Mouse (Mus musculus): ENCODE data around the gene Zfp605. TPM values are rescaled to one million over a fixed set of nuclear protein-coding genes. Genes with fewer than 3 reads are reported as not detected.

The Zfp605 gene
- polyA plus RNA-seq, 1 experiment from 2014 or later = 3.0 TPM

DNA sequence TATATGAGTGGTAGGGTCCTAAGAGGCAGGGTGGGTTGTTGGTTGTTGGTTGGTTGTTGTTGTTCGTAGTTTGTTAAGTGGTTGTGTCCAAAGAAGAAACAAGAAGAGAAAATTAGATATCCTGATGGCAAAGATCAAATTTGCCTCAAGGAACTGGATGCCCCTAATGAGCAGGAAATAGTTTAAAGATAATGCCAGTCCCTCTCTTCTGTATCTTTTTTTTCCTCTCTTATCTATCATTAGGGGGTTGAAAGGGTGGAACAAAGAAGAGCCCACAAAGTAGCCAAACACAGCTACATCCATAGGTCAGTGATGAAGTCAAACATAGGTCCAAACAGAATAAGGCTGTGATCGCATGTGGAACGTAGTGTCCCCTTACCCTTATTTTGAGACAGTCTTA is 29.4 kb downstream of the Zfp605 start:
- Histone ChIP-seq H3K4me3 (replicated peaks; ENCODE audit: low read length) (no peak overlapping the region), H3K9ac (ENCODE audit: low read length) (no peak overlapping the region), H3K4me1 (ENCODE audit: control insufficient read depth, insufficient read depth, low read length) (0 out of 2 replicates have a peak, but pooled peaks cover 2% of the 10 kb centered on the region), H3K4me2 (ENCODE audit: low read depth, low read length) (no peak overlapping the region), H3K36me3 (ENCODE audit: control insufficient read depth, insufficient read depth, low read length) (peaks cover 6% of the 10 kb centered on the region; the same call in 1 of the 2 replicates), H3K27me3 (ENCODE audit: control insufficient read depth, insufficient read depth, low read length) (no peaks in the 10 kb centered on the region), H3K27ac (ENCODE audit: low read length) (no peak overlapping the region), H3K9me3 (replicated peaks; ENCODE audit: control insufficient read depth, low read length) (peaks cover 6% of the 10 kb centered on the region; the same call in 1 of the 2 replicates)
- no peak for ATAC-seq (ENCODE audit: insufficient read depth, low FRiP score)
- 98% methylated on average over 3 of the region's 3 CpGs for WGBS

DNA sequence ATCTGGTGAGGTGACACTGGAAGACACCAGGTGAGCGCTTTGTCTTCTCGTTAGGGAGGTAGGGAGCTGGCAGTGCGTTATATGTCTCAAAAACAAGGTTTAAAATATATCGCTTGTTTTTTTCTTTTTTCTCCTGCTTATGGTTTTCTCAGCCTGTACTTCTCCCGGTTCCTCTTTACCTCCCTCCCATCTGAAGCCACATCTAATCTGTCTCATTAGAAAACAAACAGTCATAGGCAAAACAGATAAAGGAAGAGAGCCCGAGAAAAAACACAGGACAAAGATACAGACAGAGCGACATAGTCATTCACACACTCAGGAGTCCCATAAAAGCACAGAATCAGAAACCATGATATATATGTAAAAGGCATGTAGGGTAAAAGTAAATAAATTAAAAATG is 30.5 kb downstream of the Zfp605 start:
- 90% methylated on average over 7 of the region's 7 CpGs for WGBS
- no peak for ATAC-seq (ENCODE audit: insufficient read depth, low FRiP score)
- no peak overlapping the region for H3K4me3 ChIP-seq (replicated peaks; ENCODE audit: low read length)
- H3K4me1 ChIP-seq (ENCODE audit: control insufficient read depth, insufficient read depth, low read length) = 0 out of 2 replicates have a peak, but pooled peaks cover 2% of the 10 kb centered on the region
- H3K9me3 ChIP-seq (replicated peaks; ENCODE audit: control insufficient read depth, low read length) = no peaks in the 10 kb centered on the region
- H3K4me2 ChIP-seq (ENCODE audit: low read depth, low read length) = no peak overlapping the region
- peaks cover 8% of the 10 kb centered on the region; the same call in 1 of the 2 replicates for H3K36me3 ChIP-seq (ENCODE audit: control insufficient read depth, insufficient read depth, low read length)
- H3K27ac ChIP-seq (ENCODE audit: low read length) = no peak overlapping the region
- H3K9ac ChIP-seq (ENCODE audit: low read length) = no peak overlapping the region
- H3K27me3 ChIP-seq (ENCODE audit: control insufficient read depth, insufficient read depth, low read length) = no peaks in the 10 kb centered on the region

DNA sequence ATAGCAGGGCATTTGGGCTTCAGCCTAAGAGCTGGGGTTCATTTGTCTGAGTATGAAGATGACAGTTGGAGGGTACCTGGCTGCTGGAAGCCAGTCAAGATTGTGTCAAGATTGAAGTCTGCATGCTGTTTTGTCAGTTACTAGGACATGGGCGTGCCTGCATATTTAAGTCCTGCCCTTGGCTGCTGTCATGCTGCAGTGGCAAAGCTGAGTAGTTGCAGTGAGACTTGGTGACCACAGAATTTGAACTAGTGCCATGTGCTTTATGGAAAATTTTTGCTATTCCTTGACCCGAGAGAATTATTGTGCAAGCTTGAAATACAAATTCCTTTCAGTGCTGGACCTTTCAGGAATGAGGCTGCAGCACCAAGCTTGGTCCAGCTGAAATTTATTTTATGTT is 32.4 kb downstream of the Zfp605 start:
- H3K36me3 ChIP-seq (ENCODE audit: control insufficient read depth, insufficient read depth, low read length) = peaks cover 24% of the 10 kb centered on the region; the same call in 1 of the 2 replicates
- WGBS = 85% methylated on average over 2 of the region's 2 CpGs

DNA sequence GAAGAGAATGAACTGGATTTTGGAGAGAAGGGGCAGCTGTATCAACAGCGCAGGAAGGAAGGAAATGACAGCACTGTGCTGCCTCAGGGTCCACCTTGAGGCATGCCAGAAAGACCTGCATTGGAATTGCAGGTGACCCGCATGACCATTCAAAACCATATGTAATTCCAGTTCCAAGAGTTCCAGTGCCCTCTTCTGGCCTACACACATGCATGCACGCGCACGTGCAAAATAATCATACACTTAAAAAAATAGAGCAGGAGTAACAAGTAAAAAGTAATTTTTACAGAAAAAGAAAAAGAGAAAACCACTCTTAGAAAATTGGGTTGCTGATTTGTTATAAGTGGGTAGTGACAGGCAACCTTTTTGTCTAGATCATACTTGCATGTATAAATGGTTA is 33.1 kb downstream of the Zfp605 start:
- no peaks in the 10 kb centered on the region for H3K27me3 ChIP-seq (ENCODE audit: control insufficient read depth, insufficient read depth, low read length)
- no peaks in the 10 kb centered on the region for H3K9me3 ChIP-seq (replicated peaks; ENCODE audit: control insufficient read depth, low read length)
- peaks cover 27% of the 10 kb centered on the region; the same call in 1 of the 2 replicates for H3K36me3 ChIP-seq (ENCODE audit: control insufficient read depth, insufficient read depth, low read length)

More for the DNA sequence above, 32.4 kb downstream of the Zfp605 start:
- H3K9me3 ChIP-seq (replicated peaks; ENCODE audit: control insufficient read depth, low read length) = no peaks in the 10 kb centered on the region
- no peaks in the 10 kb centered on the region for H3K27me3 ChIP-seq (ENCODE audit: control insufficient read depth, insufficient read depth, low read length)
- no peaks in the 10 kb centered on the region for H3K4me1 ChIP-seq (ENCODE audit: control insufficient read depth, insufficient read depth, low read length)
- no peak overlapping the region for H3K4me3 ChIP-seq (replicated peaks; ENCODE audit: low read length)
- no peak for ATAC-seq (ENCODE audit: insufficient read depth, low FRiP score)
- H3K9ac ChIP-seq (ENCODE audit: low read length) = no peak overlapping the region
- no peak overlapping the region for H3K4me2 ChIP-seq (ENCODE audit: low read depth, low read length)
- no peak overlapping the region for H3K27ac ChIP-seq (ENCODE audit: low read length)

DNA sequence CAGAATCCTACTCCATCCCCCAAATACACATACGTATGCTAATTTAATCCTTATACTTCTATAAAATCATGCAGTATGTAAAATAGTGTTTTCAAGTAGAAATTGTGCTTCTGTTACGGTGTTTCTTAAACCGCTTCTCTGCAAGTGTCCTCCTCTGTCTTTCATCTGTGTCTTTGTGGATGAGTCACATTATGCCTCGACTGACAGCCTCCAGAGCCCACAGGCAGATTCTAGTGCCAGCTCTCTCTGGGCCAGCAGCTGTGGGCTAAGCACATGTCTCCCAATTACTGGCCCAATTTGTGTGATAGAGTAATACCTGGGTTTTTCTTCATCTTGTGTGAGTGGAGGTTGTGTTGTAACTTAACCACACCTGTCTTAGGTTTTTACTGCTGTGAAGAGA is 59.5 kb downstream of the Zfp605 start:
- Histone ChIP-seq H3K4me1 (ENCODE audit: control insufficient read depth, insufficient read depth, low read length) (no peaks in the 10 kb centered on the region), H3K9ac (ENCODE audit: low read length) (no peak overlapping the region), H3K4me2 (ENCODE audit: low read depth, low read length) (no peak overlapping the region), H3K9me3 (replicated peaks; ENCODE audit: control insufficient read depth, low read length) (no peaks in the 10 kb centered on the region), H3K36me3 (ENCODE audit: control insufficient read depth, insufficient read depth, low read length) (peaks cover 16% of the 10 kb centered on the region; the same call in 1 of the 2 replicates), H3K4me3 (replicated peaks; ENCODE audit: low read length) (no peak overlapping the region), H3K27ac (ENCODE audit: low read length) (no peak overlapping the region), H3K27me3 (ENCODE audit: control insufficient read depth, insufficient read depth, low read length) (no peaks in the 10 kb centered on the region)
- no peak for ATAC-seq (ENCODE audit: insufficient read depth, low FRiP score)
- WGBS = 94% methylated on average over 4 of the region's 4 CpGs

More for the DNA sequence above, 33.1 kb downstream of the Zfp605 start:
- WGBS = 88% methylated on average over 5 of the region's 5 CpGs
- no peak overlapping the region for H3K27ac ChIP-seq (ENCODE audit: low read length)
- H3K4me2 ChIP-seq (ENCODE audit: low read depth, low read length) = no peak overlapping the region
- no peak overlapping the region for H3K9ac ChIP-seq (ENCODE audit: low read length)
- no peak for ATAC-seq (ENCODE audit: insufficient read depth, low FRiP score)
- no peak overlapping the region for H3K4me3 ChIP-seq (replicated peaks; ENCODE audit: low read length)
- H3K4me1 ChIP-seq (ENCODE audit: control insufficient read depth, insufficient read depth, low read length) = no peaks in the 10 kb centered on the region

DNA sequence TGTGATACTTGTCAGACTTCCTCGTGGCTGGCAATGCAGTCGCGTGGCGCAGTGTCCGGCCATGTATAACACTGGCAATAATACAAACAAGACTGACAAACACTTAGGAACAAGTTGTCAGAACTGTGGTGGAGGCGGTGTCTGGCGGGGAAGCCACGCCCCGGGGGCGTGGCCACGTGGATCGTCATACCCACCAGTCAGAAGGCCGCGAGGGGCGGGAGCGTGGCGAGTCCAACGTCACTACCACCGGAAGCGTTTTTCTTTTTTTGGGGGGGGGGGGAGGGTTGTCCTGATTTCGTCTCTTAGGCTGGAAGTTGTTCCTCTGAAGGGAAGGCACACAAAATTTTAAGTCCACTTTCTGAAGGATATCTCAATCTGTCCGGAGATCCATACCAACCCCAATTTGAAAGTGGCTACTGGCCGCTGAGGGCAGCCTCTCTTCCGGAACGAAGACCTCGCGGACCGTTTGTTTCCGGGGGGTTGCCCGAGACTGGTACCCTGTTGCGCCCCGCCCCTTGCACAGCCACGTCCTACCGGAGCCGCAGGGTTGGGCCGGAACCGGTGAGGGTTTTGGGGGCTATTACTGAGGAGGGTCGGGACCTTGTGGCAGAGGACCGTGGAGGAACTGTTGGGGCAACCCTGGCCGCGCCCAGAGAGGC is 66.6 kb downstream of the Zfp605 start, which contains the start of gene Golga3:
TSS of gene Golga3 (plus strand) at position 340 of the 659 bp plus-strand sequence.
- Histone ChIP-seq H3K27me3 (ENCODE audit: control insufficient read depth, insufficient read depth, low read length) (no peaks in the 10 kb centered on the region), H3K4me2 (ENCODE audit: low read depth, low read length) (peak within 1 kb of the TSS; percentile 90), H3K36me3 (ENCODE audit: control insufficient read depth, insufficient read depth, low read length) (no peaks in the 10 kb centered on the region), H3K9ac (ENCODE audit: low read length) (peak within 1 kb of the TSS; percentile 76), H3K4me3 (replicated peaks; ENCODE audit: low read length) (peak within 1 kb of the TSS; percentile 76), H3K27ac (ENCODE audit: low read length) (peak within 1 kb of the TSS; percentile 25), H3K9me3 (replicated peaks; ENCODE audit: control insufficient read depth, low read length) (no peaks in the 10 kb centered on the region), H3K4me1 (ENCODE audit: control insufficient read depth, insufficient read depth, low read length) (peaks cover 20% of the 10 kb centered on the region)
- ATAC-seq (ENCODE audit: insufficient read depth, low FRiP score) = peak; percentile 97
- under 1% methylated on average over 41 of the region's 41 CpGs for WGBS

DNA sequence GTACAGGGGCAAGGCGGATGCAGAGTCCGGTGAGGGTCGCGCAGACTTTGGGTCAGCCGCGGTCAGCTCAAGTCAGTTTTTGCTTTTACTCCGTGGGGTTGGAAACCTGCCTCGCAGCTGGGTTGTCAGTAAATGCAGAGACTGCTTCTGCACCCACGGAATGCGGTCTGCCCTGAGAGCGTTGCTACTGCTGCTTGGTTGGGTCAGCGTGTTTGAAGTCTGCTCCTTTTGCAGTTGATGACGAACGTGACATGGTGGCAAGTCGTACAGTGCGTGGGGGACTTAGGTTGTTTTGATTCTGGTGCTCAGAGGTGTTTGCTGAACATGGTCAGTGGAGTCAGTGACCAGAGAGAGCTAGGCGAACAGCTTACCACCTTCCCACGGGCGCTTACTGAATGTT is 67.1 kb downstream of the Zfp605 start:
- Histone ChIP-seq H3K4me1 (ENCODE audit: control insufficient read depth, insufficient read depth, low read length) (peaks cover 20% of the 10 kb centered on the region), H3K27me3 (ENCODE audit: control insufficient read depth, insufficient read depth, low read length) (no peaks in the 10 kb centered on the region), H3K9ac (ENCODE audit: low read length) (peak overlapping the region; percentile 76), H3K9me3 (replicated peaks; ENCODE audit: control insufficient read depth, low read length) (no peaks in the 10 kb centered on the region), H3K36me3 (ENCODE audit: control insufficient read depth, insufficient read depth, low read length) (no peaks in the 10 kb centered on the region), H3K4me2 (ENCODE audit: low read depth, low read length) (peak overlapping the region; percentile 90), H3K4me3 (replicated peaks; ENCODE audit: low read length) (peak overlapping the region; percentile 76), H3K27ac (ENCODE audit: low read length) (peak overlapping the region; percentile 25)
- ATAC-seq (ENCODE audit: insufficient read depth, low FRiP score) = peak; percentile 7; the same call in 1 of the 2 replicates
- WGBS = under 1% methylated on average over 19 of the region's 19 CpGs

- Histone ChIP-seq H3K27me3 (ENCODE audit: control insufficient read depth, insufficient read depth, low read length) (no peaks in the 10 kb centered on the region), H3K27ac (ENCODE audit: low read length) (no peak overlapping the region), H3K4me2 (ENCODE audit: low read depth, low read length) (no peak overlapping the region), H3K36me3 (ENCODE audit: control insufficient read depth, insufficient read depth, low read length) (no peaks in the 10 kb centered on the region), H3K4me3 (replicated peaks; ENCODE audit: low read length) (no peak overlapping the region), H3K9ac (ENCODE audit: low read length) (no peak overlapping the region), H3K9me3 (replicated peaks; ENCODE audit: control insufficient read depth, low read length) (no peaks in the 10 kb centered on the region), H3K4me1 (ENCODE audit: control insufficient read depth, insufficient read depth, low read length) (peaks cover 20% of the 10 kb centered on the region)
- ATAC-seq (ENCODE audit: insufficient read depth, low FRiP score) = no peak
- WGBS = 80% methylated on average over 2 of the region's 2 CpGs
These were observed 68.7 kb downstream of the Zfp605 start for GRCm38 (mm10) chr5:110178628-110179027.
